Mouse (Mus musculus) fibroblast of lung, adult 2 months (primary cell): Measurements from ENCODE around the gene Mroh2a.

Experiments used
- DNase-seq: peaks from one replicate; pipeline ENCODE4 v3.0.0-alpha.2; 2011; ENCODE audit warnings: low read depth

Mroh2a gene

DNA sequence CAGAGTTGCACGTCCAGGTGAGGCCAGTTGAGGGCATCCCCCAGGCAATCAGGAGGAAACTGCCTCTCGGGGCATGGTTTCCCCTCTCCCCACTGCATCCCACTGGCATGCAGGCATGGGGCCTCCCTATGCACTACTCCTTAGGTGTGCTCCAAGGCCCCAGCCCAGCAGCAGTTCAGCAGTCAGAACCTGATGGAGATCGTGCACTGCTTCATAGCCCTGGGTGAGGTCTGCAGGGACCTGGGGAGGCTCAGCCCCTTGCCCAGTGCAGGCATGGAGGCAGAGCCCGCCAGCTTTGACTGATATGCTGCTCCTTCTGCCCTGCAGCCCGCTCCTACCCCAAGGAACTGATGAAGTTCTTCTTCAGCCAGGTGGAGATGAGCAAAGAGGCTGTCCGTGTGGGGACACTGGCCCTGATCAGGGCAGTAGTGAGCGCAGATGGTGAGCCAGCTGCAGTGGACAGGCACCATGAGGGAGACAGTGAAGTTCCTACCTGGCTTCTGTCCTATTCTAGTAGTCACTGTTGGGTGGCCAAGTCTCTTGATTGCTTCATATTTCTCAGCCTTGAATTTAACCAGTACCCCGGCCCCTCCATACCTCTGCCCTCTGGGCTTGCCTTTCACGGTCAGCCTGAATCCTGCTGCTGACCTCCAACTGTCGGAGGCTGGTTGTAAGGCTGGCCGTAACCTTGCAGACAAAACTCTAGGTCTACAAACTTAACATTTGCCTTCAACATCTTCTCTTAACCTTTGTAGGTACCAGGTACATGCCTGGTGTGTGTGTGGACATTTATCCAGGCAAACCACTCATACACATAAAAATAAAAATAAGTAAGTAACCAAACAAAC is 8.5 kb downstream of the Mroh2a start:
- DNase-seq = no peak

DNA sequence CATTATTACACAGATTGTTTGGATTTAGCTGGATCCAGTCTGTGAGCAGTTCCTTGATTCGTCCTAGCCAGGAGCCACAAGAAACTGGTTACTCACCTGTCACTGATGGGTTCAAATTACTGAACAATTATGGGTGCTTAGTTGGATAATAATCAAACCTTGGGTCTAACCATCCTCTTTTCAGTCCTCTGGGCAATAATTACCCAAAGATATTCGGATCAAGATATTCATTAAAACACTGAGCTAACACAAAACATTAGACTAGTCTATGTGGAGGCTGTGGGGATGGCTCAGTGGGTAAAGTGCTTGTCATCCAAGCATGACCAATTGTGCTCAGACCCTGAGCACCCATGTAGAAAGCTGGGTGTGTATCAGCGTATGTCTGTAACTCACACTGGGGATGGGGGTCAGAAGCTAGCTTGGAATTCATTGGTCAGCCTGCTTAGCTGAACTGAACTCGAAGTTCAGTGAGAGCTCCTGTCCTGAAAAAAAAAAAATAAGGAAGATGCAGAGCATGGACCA is 9.2 kb downstream of the Mroh2a start:
- DNase-seq = no peak

DNA sequence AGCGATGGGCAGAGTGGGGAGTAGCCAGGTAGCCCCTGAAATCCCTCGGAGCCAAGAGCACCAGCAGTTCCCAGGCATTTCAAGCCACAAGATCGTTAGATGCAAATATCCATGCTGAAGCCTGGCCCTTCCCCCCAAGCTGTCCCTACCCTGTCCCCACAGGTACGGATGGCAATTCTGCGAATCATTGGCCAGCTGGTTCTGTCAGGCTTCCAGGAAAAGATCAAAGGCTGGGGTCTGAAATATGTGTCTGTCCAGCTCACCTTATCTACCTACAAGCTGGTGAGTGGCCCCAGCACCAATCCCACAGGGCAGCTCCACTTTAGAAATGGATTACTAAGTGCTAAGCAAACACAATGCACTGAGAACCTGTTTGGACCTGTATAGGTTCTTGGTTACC is 10.5 kb downstream of the Mroh2a start:
- no peak for DNase-seq

GRCm38 (mm10) chr1:88238771-88239170 is 12.0 kb downstream of the Mroh2a start:
- no peak for DNase-seq

DNA sequence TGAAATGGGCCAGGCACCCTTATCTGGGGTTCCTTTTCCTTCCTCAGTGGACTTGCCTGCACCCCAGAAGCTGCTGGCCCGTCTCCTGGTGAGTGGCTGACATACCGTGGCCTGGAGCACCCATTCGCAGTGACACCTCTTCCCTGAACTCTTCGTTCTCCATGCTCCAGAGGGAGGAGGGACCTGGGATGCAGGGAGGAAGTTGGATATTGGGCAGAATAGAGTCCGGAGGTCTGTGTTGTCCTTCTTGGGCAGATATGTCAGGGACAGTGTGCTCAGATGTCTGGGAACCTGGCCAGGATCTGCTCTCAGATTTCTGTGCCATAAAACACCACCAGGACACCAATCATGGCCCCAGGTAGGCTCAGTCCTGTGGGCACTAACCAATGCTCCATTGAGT is 13.3 kb downstream of the Mroh2a start:
- DNase-seq = no peak

DNA sequence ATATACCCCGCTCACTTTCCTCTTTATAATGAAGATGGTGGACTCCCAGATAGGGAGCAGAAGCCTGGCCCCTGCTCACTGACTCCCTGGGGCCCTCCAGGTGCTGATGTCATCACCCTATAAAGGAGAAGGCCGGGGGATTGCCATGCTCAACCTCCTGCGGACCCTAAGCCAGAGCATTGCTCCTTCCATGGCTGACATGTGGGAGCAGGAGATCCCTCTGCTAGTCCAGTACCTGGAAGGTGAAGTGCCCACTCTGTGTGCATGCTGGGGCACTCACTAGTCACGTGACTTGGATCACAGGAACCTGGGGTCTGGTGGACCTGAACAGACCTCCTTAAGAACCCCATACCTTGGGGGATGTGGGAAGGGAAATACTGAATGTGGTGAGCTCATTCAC is 13.8 kb downstream of the Mroh2a start:
- DNase-seq = no peak

DNA sequence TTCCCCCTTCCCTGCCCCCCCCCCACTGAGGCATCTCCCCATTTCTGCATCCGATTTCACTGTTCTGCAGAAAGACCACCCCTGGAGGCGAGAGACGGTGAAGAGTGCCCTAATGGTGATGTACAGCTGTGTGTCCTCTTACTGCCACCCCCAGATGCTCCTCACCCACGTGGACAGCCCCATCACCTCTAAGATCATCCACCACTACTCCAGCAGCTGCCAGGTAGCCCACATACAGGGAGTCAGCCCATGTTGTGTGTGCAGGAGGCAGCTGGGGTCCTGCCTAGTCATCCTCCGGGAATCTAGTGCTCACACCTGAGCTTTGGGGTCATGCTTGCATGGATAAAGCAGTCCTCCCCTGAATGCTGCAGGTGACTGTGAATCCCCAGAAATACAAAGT is 17.1 kb downstream of the Mroh2a start:
- DNase-seq = no peak

- no peak for DNase-seq
Observed at GRCm38 (mm10) chr1:88245881-88246280, 19.1 kb downstream of the Mroh2a start.

- DNase-seq = no peak
Observed at GRCm38 (mm10) chr1:88246386-88246785, 19.6 kb downstream of the Mroh2a start.

DNA sequence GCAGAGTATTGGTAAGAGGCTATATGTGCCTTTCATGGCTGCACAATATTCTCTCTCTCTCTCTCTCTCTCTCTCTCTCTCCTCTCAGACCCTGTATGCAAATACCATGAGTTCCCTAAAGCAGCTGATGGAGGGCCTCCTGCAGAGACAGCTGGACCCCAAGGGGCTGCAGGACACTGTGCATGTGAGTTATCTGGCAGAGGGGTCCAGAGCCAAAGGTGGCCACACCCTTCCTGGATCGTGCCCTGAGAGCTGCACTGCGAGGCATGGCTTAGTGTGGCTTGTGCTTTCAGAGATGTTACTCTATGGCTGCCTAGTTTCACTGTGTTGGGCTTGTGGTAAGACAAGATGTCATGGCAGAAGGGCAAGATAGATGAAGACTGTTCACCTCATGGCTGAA is 20.9 kb downstream of the Mroh2a start:
- DNase-seq = no peak

- DNase-seq = no peak
Observed at GRCm38 (mm10) chr1:88248658-88249057, 21.9 kb downstream of the Mroh2a start.

DNA sequence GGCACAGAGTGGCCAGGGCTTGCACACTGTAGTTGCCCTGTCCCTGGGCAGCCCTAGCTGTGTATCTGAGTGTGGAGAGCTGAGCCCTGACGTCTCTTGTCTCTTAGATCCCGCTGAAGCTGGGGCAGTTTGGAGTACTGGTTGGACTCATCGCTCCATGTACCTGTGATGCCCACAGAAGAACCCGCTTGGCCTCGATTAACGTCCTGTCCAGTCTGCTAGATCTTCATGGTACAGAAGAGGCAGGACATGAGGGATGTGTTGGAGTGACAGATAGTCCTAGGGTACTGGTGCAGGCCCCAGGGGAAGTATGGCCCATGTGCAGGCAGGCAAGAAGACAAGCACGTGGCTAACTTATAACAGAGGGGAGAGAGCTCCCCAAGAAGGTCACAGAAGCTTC is 22.8 kb downstream of the Mroh2a start:
- DNase-seq = no peak

DNA sequence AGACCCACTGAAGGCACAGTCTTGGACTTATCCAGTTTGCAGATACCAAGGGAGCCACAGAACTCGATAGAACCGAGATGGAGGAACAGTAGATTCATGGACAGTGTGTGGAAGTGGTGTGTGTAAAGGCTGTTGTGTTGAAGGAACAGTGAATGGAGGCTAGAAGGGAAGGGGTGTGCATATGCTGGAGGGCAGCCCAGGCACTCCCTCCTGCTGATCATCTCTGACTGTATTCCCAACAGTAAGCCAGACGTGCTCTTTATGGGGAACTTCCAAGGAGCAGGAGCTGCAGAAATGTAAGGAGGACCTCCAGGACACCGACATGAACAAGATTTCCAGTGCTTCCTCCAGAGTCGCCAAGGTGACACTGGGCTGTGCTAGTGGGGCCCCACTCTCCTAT is 23.2 kb downstream of the Mroh2a start:
- DNase-seq = no peak

DNA sequence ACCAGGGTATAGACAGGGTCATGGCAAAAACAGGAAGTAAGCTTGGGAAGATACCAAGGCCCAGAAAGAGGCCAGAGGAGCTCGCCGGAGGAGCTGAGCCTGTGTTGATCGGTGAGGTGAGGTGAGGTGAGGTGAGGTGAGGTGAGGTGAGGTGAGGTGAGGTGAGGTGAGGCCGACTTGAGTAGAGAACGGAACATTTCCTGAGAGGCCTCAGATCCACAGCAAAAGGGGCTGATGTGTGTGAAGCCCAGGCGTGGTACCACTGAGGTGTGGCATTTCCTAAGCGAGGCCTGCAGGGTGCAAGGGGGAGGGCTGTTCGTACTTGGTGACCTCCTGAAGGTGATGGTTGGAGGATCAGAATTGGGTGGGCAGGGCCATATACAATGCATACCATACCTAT is 26.3 kb downstream of the Mroh2a start:
- DNase-seq = no peak

DNA sequence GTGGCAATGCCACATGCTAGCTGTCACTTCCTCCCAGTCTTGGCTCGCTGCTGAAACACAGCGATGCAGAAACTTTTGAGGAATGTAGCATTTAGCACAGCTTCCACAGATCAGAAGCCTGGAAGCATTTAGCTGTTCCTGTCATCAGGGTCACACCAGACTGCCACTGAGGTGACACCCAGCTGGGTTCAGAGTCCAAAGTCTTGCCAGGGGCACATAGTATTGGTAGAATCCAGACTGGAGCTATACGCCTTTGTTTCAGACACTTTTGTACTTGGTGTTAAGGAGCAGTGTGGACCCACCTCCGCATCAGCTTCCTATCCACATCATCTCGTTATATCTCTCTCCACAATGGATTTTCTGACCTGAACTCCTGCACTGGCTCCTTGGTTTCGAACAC is 26.8 kb downstream of the Mroh2a start:
- no peak for DNase-seq

- DNase-seq = no peak
Observed at GRCm38 (mm10) chr1:88254793-88255465, 28.1 kb downstream of the Mroh2a start.

GRCm38 (mm10) chr1:88255466-88255857 is 28.7 kb downstream of the Mroh2a start:
- no peak for DNase-seq

GRCm38 (mm10) chr1:88255989-88256754 is 29.4 kb downstream of the Mroh2a start:
- no peak for DNase-seq

DNA sequence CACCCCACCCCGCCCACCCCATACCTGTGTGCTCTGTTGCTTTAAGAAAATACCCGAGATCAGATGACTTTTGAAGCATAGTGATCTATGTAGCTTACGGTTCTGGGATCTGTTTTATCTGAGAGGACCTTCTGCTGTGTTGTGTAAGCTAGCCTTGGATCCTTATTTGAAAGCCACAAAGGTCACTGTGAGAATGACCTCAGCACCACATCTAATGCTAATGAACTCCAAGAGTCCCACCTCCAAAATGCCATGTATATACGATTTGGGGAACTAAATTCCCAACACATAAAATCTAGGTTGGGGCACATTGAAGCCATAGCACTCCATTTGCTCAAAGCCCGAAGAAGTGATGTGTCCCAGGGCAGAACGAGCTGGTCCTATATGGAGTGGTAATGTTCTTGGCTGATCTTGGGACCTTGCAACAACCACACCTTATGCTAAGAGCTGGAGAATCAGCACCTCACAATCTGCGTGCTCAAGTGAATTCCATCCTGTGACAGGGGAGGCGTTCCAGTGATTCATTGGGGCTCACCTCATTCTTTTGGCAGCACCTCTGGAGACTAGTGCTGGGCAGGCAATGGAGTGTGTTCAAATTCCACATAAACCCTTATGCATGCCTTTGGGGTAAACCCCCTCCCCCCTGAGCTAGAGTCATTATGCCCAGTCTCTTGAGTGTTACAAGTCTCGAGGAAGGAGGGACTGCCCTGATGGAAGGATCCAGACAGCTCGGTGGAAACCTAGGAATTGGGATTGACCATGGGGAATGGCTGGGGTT is 30.3 kb downstream of the Mroh2a start:
- DNase-seq = no peak

- no peak for DNase-seq
Observed at GRCm38 (mm10) chr1:88257681-88258080, 30.9 kb downstream of the Mroh2a start.

GRCm38 (mm10) chr1:88258361-88258760 is 31.6 kb downstream of the Mroh2a start:
- no peak for DNase-seq
